Mouse (Mus musculus): ENCODE measurements around the gene Tmem258. TPM values are rescaled to one million over a fixed set of nuclear protein-coding genes. Genes with fewer than 3 reads are reported as not detected.

The Tmem258 gene
- polyA plus RNA-seq, 1 experiment from 2014 or later: 349 TPM

DNA sequence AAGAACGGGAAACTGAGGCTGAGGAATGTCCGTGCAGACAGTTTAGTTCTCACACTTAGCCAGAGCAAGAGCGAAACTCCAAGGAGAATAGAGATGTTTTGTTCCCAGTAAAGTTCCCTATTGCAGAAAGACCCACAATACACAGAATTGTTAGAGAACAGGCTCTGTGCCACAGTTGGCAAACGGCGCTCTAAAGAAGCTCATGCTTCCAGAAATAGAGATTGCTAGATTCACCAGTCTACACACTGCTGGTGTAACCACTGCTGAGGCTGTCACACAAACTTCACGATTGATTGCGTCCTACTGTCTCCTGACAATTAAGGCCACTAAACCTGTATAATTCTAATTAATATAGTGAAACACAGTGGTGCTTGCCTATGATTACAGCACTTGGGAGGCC is 22.6 kb upstream of the Tmem258 start:
- H3K36me3 ChIP-seq (ENCODE audit: control insufficient read depth, insufficient read depth, low read length): peaks cover 4% of the 10 kb centered on the region; the same call in 1 of the 2 replicates
- no peak for DNase-seq (ENCODE audit: low spot score)
- no peak overlapping the region for H3K4me2 ChIP-seq (replicated peaks; ENCODE audit: low read depth, low read length)
- H3K9me3 ChIP-seq (ENCODE audit: control insufficient read depth, low read length): no peaks in the 10 kb centered on the region
- H3K4me3 ChIP-seq (ENCODE audit: low read depth, low read length): no peak overlapping the region
- no peak for ATAC-seq (ENCODE audit: low FRiP score)
- H3K4me1 ChIP-seq (replicated peaks; ENCODE audit: control insufficient read depth, insufficient read depth, low read length): 0 out of 2 replicates have a peak, but pooled peaks cover 7% of the 10 kb centered on the region
- no peak overlapping the region for H3K9ac ChIP-seq (ENCODE audit: low read depth, low read length)
- WGBS: 93% methylated on average over 7 of the region's 7 CpGs
- no peak overlapping the region for H3K27ac ChIP-seq (ENCODE audit: low read depth, low read length)
- H3K27me3 ChIP-seq (ENCODE audit: control insufficient read depth, insufficient read depth, low read length): no peaks in the 10 kb centered on the region

DNA sequence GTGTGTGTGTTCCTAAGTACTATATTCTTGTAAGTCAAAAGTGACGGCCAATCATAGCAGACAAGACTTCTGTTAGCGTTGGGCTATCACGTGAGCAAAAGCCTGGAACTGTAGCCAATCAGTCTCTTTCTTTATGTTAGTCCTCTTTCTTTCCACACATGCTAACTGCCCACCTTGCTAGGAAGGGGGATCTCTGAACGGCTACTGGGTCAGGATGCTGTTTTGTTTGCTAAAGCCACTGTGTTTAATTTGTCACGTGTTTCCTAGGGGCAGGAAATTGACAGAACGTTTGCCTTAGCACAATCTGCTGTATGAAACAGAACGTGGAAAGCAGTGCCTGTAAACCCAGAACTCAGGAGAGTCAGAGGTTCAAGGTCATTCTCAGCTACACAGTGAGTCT is 21.7 kb upstream of the Tmem258 start:
- Histone ChIP-seq H3K4me2 (replicated peaks; ENCODE audit: low read depth, low read length) (peak overlapping the region; percentile 86), H3K27ac (ENCODE audit: low read depth, low read length) (0 out of 2 replicates have a peak overlapping the region, but pooled peaks have one; percentile 27), H3K9me3 (ENCODE audit: control insufficient read depth, low read length) (no peaks in the 10 kb centered on the region), H3K4me1 (replicated peaks; ENCODE audit: control insufficient read depth, insufficient read depth, low read length) (0 out of 2 replicates have a peak, but pooled peaks cover 7% of the 10 kb centered on the region), H3K9ac (ENCODE audit: low read depth, low read length) (peak overlapping the region; percentile 50), H3K27me3 (ENCODE audit: control insufficient read depth, insufficient read depth, low read length) (no peaks in the 10 kb centered on the region), H3K36me3 (ENCODE audit: control insufficient read depth, insufficient read depth, low read length) (peaks cover 11% of the 10 kb centered on the region; the same call in 1 of the 2 replicates), H3K4me3 (ENCODE audit: low read depth, low read length) (peak overlapping the region; percentile 94)
- 0 out of 2 replicates have a peak, but pooled peaks have one; percentile 0 for ATAC-seq (ENCODE audit: low FRiP score)
- no peak for DNase-seq (ENCODE audit: low spot score)
- 38% methylated on average over 7 of the region's 7 CpGs for WGBS

DNA sequence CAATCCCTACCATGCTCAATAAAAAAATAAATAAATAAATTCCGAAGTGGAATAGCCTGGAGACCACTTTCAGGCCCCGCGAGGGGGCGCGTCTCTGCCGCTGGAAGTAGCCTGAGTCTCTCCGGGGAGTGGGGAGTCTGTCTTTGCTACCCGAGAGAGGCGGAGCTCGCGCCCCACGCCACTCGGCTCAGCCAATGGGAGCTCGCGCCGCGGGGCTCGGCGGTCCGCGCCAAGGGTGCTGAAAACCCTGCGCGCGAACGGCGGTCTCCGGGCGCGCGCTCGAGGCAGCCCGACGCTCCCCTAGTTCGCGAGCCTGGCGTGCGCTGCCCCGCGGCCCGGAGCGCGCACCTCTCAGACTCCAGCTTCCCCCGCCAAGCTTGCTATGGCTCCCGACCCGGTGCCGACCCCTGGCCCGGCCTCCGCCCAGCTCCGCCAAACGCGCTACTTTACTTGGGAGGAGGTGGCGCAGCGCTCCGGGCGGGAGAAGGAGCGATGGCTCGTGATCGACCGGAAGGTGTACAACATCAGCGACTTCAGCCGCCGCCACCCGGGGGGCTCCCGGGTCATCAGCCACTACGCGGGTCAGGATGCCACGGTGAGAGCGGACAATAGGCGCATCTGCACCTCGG is 21.0 kb upstream of the Tmem258 start, which contains the start of gene Fads1:
TSS of gene Fads1 (plus strand) at position 219 of the 629 bp plus-strand sequence.
- Histone ChIP-seq H3K27me3 (ENCODE audit: control insufficient read depth, insufficient read depth, low read length) (no peaks in the 10 kb centered on the region), H3K4me2 (replicated peaks; ENCODE audit: low read depth, low read length) (peak within 1 kb of the TSS; percentile 86), H3K4me1 (replicated peaks; ENCODE audit: control insufficient read depth, insufficient read depth, low read length) (0 out of 2 replicates have a peak, but pooled peaks cover 7% of the 10 kb centered on the region), H3K9ac (ENCODE audit: low read depth, low read length) (peak within 1 kb of the TSS; percentile 97), H3K27ac (ENCODE audit: low read depth, low read length) (peak within 1 kb of the TSS; percentile 97), H3K9me3 (ENCODE audit: control insufficient read depth, low read length) (no peaks in the 10 kb centered on the region), H3K4me3 (ENCODE audit: low read depth, low read length) (peak within 1 kb of the TSS; percentile 94), H3K36me3 (ENCODE audit: control insufficient read depth, insufficient read depth, low read length) (peaks cover 17% of the 10 kb centered on the region; the same call in 1 of the 2 replicates)
- DNase-seq (ENCODE audit: low spot score) (peak; percentile 96), ATAC-seq (ENCODE audit: low FRiP score) (peak; percentile 98)
- WGBS: under 1% methylated on average over 69 of the region's 70 CpGs

DNA sequence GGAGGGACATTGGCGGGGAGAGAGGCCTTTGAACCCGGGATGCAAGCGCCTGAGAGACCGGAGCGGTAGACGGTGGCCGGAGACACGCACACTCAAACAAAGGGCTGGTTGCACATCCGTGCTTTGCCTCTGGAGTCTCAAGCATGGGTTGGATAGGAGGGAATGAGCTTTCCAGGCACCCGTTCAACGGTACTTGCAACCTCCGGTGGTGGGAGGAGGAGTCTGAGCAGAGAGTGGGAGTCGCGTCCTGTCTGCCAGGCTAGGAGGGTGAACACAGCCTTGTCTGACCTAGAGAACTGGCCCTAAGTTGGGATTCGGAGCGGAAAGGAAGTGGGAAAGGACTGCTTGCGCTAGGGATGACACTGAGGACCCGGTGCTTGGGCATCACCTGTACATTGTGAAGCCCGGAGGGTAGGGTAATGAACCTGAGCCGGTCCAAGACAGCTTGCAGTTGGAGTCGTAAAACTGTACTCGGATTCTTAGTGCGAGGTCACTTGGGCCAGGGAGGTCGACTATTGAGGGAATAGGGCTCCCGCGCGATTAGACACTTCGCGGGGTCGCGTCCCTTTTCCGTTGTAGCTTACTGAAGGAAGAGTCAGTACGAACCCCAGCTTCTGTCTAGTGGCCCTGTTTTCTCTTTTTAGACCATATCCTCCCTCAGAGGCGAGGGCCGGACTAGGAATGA is 20.4 kb upstream of the Tmem258 start:
- H3K27ac ChIP-seq (ENCODE audit: low read depth, low read length): peak overlapping the region; percentile 97
- H3K9me3 ChIP-seq (ENCODE audit: control insufficient read depth, low read length): no peaks in the 10 kb centered on the region
- ATAC-seq (ENCODE audit: low FRiP score) (peak; percentile 74), DNase-seq (ENCODE audit: low spot score) (peak; percentile 76)
- H3K36me3 ChIP-seq (ENCODE audit: control insufficient read depth, insufficient read depth, low read length): peaks cover 18% of the 10 kb centered on the region; the same call in 1 of the 2 replicates
- H3K4me3 ChIP-seq (ENCODE audit: low read depth, low read length): peak overlapping the region; percentile 94
- H3K9ac ChIP-seq (ENCODE audit: low read depth, low read length): peak overlapping the region; percentile 97
- 1% methylated on average over 35 of the region's 35 CpGs for WGBS
- 0 out of 2 replicates have a peak, but pooled peaks cover 7% of the 10 kb centered on the region for H3K4me1 ChIP-seq (replicated peaks; ENCODE audit: control insufficient read depth, insufficient read depth, low read length)
- H3K27me3 ChIP-seq (ENCODE audit: control insufficient read depth, insufficient read depth, low read length): no peaks in the 10 kb centered on the region
- peak overlapping the region; percentile 86 for H3K4me2 ChIP-seq (replicated peaks; ENCODE audit: low read depth, low read length)

DNA sequence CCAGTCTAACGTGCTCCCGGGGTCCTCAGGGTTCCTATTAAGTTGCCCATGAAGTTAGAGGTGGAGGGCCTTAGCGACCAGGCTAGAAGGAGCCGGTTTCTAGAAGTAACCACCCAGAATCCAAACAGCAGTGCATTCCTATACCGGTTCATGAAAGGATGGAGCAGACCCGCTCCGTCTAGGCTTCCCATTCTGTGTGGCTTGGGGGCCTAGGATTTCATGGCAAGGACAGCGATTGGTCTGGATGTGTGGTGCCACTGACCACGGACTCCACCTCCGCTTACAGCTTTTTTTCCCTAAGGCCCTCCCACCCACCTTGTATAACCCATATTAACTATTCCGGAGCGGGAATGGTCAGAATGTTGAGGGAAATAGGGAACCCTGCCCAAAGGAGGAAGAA is 19.7 kb upstream of the Tmem258 start:
- ATAC-seq (ENCODE audit: low FRiP score): 0 out of 2 replicates have a peak, but pooled peaks have one; percentile 7
- Histone ChIP-seq H3K9me3 (ENCODE audit: control insufficient read depth, low read length) (no peaks in the 10 kb centered on the region), H3K27me3 (ENCODE audit: control insufficient read depth, insufficient read depth, low read length) (no peaks in the 10 kb centered on the region), H3K36me3 (ENCODE audit: control insufficient read depth, insufficient read depth, low read length) (peaks cover 22% of the 10 kb centered on the region), H3K4me2 (replicated peaks; ENCODE audit: low read depth, low read length) (peak overlapping the region; percentile 86), H3K27ac (ENCODE audit: low read depth, low read length) (peak overlapping the region; percentile 97; the same call in 1 of the 2 replicates), H3K9ac (ENCODE audit: low read depth, low read length) (peak overlapping the region; percentile 97), H3K4me3 (ENCODE audit: low read depth, low read length) (peak overlapping the region; percentile 94), H3K4me1 (replicated peaks; ENCODE audit: control insufficient read depth, insufficient read depth, low read length) (0 out of 2 replicates have a peak, but pooled peaks cover 7% of the 10 kb centered on the region)
- peak; percentile 51 for DNase-seq (ENCODE audit: low spot score)
- 13% methylated on average over 12 of the region's 12 CpGs for WGBS

DNA sequence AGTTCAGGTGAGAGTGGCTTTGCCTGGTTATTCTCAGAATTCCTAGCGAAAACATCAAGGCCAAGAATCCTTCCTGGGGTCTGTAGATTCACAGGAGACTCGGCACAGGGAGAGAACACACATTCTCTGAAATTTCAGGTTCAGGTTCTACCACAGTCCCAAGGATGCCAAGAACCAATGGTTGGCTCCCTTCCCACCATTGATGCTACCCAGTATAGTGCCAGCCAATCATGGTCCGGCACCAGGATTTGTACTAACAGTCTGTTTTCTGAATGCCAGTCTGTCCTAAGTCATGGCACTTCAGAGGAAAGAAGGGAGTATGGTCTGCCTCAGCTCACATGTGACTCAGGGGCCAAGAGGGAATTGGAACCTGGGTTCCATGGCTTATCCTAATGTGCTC is 17.9 kb upstream of the Tmem258 start:
- DNase-seq (ENCODE audit: low spot score): no peak
- Histone ChIP-seq H3K9me3 (ENCODE audit: control insufficient read depth, low read length) (no peaks in the 10 kb centered on the region), H3K4me3 (ENCODE audit: low read depth, low read length) (no peak overlapping the region), H3K36me3 (ENCODE audit: control insufficient read depth, insufficient read depth, low read length) (peaks cover 27% of the 10 kb centered on the region), H3K27me3 (ENCODE audit: control insufficient read depth, insufficient read depth, low read length) (no peaks in the 10 kb centered on the region), H3K4me1 (replicated peaks; ENCODE audit: control insufficient read depth, insufficient read depth, low read length) (0 out of 2 replicates have a peak, but pooled peaks cover 7% of the 10 kb centered on the region), H3K27ac (ENCODE audit: low read depth, low read length) (no peak overlapping the region), H3K4me2 (replicated peaks; ENCODE audit: low read depth, low read length) (no peak overlapping the region), H3K9ac (ENCODE audit: low read depth, low read length) (no peak overlapping the region)
- WGBS: 95% methylated on average over 3 of the region's 3 CpGs
- no peak for ATAC-seq (ENCODE audit: low FRiP score)

DNA sequence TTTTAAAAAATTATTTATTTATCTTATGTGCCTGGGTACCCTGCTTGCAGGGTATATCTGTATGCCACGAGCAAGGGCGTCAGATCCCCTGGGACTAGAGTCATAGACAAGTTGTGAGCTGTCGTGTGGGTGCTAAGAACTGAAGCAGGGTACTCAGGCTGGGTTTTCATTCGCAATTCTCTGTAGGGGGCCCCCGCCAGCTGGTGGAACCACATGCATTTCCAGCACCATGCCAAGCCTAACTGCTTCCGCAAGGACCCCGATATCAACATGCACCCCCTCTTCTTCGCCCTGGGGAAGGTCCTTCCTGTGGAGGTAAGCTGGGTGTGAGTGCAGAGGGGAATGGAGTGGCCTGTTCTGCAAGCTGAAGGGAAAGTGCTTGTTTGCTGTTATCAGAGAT is 17.2 kb upstream of the Tmem258 start:
- H3K4me1 ChIP-seq (replicated peaks; ENCODE audit: control insufficient read depth, insufficient read depth, low read length): 0 out of 2 replicates have a peak, but pooled peaks cover 7% of the 10 kb centered on the region
- no peaks in the 10 kb centered on the region for H3K9me3 ChIP-seq (ENCODE audit: control insufficient read depth, low read length)
- no peaks in the 10 kb centered on the region for H3K27me3 ChIP-seq (ENCODE audit: control insufficient read depth, insufficient read depth, low read length)
- no peak overlapping the region for H3K9ac ChIP-seq (ENCODE audit: low read depth, low read length)
- no peak overlapping the region for H3K27ac ChIP-seq (ENCODE audit: low read depth, low read length)
- peaks cover 27% of the 10 kb centered on the region for H3K36me3 ChIP-seq (ENCODE audit: control insufficient read depth, insufficient read depth, low read length)
- 93% methylated on average over 8 of the region's 8 CpGs for WGBS
- no peak overlapping the region for H3K4me3 ChIP-seq (ENCODE audit: low read depth, low read length)
- no peak for DNase-seq (ENCODE audit: low spot score)
- ATAC-seq (ENCODE audit: low FRiP score): no peak
- no peak overlapping the region for H3K4me2 ChIP-seq (replicated peaks; ENCODE audit: low read depth, low read length)

DNA sequence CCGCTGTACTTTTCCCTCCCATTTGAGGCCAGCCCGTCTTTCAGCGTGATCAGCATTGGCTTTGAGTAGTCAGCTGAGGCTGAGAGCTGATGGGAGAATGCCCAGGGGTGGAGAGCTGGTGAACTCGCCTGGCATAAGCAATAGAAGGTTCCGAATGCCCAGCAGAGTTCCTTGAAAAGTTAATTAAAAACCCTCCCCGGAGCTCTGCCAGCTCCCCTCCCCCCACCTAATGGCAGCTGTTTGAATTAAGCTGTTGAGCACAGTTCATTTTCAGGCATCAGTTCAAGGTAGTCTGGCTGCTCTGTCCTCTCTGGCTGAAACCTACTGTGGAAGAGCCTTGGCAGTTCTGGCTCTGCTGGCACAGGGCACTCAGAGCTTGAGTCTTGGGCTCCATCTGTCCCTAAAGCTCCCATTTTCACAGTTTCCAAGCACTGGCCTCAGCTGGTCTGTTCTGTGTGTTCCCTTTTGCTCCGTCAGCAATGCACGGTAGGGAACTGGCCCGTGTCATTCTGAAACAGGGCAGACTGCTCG is 15.5 kb upstream of the Tmem258 start:
- H3K4me1 ChIP-seq (replicated peaks; ENCODE audit: control insufficient read depth, insufficient read depth, low read length): 0 out of 2 replicates have a peak, but pooled peaks cover 7% of the 10 kb centered on the region
- no peak overlapping the region for H3K4me2 ChIP-seq (replicated peaks; ENCODE audit: low read depth, low read length)
- H3K9me3 ChIP-seq (ENCODE audit: control insufficient read depth, low read length): no peaks in the 10 kb centered on the region
- WGBS: 82% methylated on average over 10 of the region's 10 CpGs
- no peak for DNase-seq (ENCODE audit: low spot score)
- H3K27me3 ChIP-seq (ENCODE audit: control insufficient read depth, insufficient read depth, low read length): no peaks in the 10 kb centered on the region
- H3K27ac ChIP-seq (ENCODE audit: low read depth, low read length): no peak overlapping the region
- H3K9ac ChIP-seq (ENCODE audit: low read depth, low read length): no peak overlapping the region
- H3K4me3 ChIP-seq (ENCODE audit: low read depth, low read length): no peak overlapping the region
- no peak for ATAC-seq (ENCODE audit: low FRiP score)
- H3K36me3 ChIP-seq (ENCODE audit: control insufficient read depth, insufficient read depth, low read length): peaks cover 36% of the 10 kb centered on the region

Data from hindbrain, embryonic 11.5 days (tissue).